Mouse (Mus musculus) cortical plate, adult 2 months (tissue): ENCODE data around the gene Cdk7.

Experiments used
- CTCF ChIP-seq: fragments of 200-500 bp; IDR thresholded peaks from 2 replicates; pipeline ENCODE4 v1.5.1; 2011; ENCODE audit warnings: mild to moderate bottlenecking, control low read depth, low read length; ENCODE audit not compliant: insufficient read depth; ENCODE audit errors: extremely low read depth
- POLR2A ChIP-seq: fragments of 200-500 bp; IDR thresholded peaks from 2 replicates; pipeline ENCODE4 v1.6.1; 2011; ENCODE audit warnings: mild to moderate bottlenecking, low read length, control low read depth; ENCODE audit not compliant: insufficient read depth; ENCODE audit errors: extremely low read depth

GRCm38 (mm10) chr13:100753011-100753410 is 22.3 kb upstream of the Cdk7 start:
- TF ChIP-seq CTCF (no peak), POLR2A (no peak)
